Mouse (Mus musculus) ES-Bruce4 (cell line): ENCODE measurements around the gene Cyp17a1. TPM values are rescaled to one million over a fixed set of nuclear protein-coding genes. Genes with fewer than 3 reads are reported as not detected.

Source experiments
- H3K27ac ChIP-seq: 2 replicates; pipeline ENCODE4 v1.5.1; 2012; ENCODE audit warnings: low read length, inconsistent platforms; ENCODE audit not compliant: insufficient read depth
- H3K27me3 ChIP-seq: 2 replicates; pipeline ENCODE4 v1.6.1; 2012; ENCODE audit warnings: mild to moderate bottlenecking, low read length, inconsistent platforms; ENCODE audit not compliant: control insufficient read depth, poor library complexity, insufficient read depth, severe bottlenecking
- H3K36me3 ChIP-seq: 2 replicates; pipeline ENCODE4 v1.6.1; 2012; ENCODE audit warnings: inconsistent platforms, mild to moderate bottlenecking, low read length, moderate library complexity; ENCODE audit not compliant: control insufficient read depth, poor library complexity, insufficient read depth, severe bottlenecking
- H3K4me1 ChIP-seq: one replicate; pipeline ENCODE4 v1.8.1; 2011; ENCODE audit warnings: low read length; ENCODE audit not compliant: control insufficient read depth, insufficient read depth
- H3K4me3 ChIP-seq: 2 replicates; pipeline ENCODE4 v1.5.1; 2011; ENCODE audit warnings: low read depth, mild to moderate bottlenecking, low read length
- H3K9ac ChIP-seq: 2 replicates; pipeline ENCODE4 v1.6.1; 2012; ENCODE audit warnings: low read depth, mild to moderate bottlenecking, inconsistent platforms; ENCODE audit not compliant: poor library complexity, severe bottlenecking
- H3K9me3 ChIP-seq: replicated peaks from 2 replicates; pipeline ENCODE4 v1.6.1; 2012; ENCODE audit warnings: mild to moderate bottlenecking, low read length, inconsistent platforms; ENCODE audit not compliant: control insufficient read depth, poor library complexity, insufficient read depth, severe bottlenecking
- CTCF ChIP-seq: IDR thresholded peaks from one replicate; pipeline ENCODE4 v1.8.1; 2011; ENCODE audit warnings: low read depth, low read length
- EP300 ChIP-seq: IDR thresholded peaks from 2 replicates; pipeline ENCODE4 v1.6.1; 2011; ENCODE audit warnings: low read depth, low read length; ENCODE audit not compliant: insufficient read depth
- POLR2A ChIP-seq: IDR thresholded peaks from one replicate; pipeline ENCODE4 v1.8.1; 2011; ENCODE audit warnings: low read length; ENCODE audit not compliant: insufficient read depth
- polyA plus RNA-seq: library from polyadenylated mRNA; stranded (reverse); fragments of >200 nt; gene quantifications from 2 replicates; pipeline ENCODE4 v1.2.4, GENCODE M21; 2011; ENCODE audit warnings: low read depth; ENCODE audit not compliant: missing spikeins, insufficient read depth, insufficient read length

Cyp17a1 gene
- polyA plus RNA-seq, 1 experiment = not detected

DNA sequence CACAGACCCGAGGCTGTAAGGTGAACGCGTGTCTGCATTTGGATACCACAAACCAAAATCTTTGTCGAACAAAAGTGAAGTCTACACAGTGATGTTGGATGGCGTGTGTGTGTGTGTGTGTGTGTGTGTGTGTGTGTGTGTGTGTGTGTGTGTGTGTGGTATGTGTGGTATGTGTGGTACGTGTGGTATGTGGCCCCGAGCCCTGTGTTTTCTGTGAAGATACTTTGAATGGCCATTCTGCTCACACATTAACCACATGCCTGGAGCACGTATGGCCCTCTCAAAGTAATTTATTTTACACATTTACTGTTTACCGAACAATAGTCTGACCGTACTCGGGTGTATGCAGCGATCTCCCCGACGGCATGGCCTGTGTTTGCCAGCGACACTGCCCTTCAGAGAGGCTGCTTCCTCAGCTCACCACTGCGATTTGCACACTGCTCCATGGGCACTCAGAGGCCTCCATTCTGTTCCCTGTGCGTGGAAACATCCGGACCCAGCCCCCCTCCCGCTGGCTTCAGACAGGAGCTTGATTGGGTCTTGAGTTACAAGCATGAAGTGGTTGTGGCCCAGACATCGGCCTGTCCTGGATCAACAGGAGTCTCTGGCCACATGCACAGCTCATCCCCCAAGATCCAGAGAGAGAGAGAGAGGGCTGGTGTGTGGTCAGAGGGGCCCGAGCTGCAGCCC is 16.7 kb downstream of the Cyp17a1 start:
- Histone ChIP-seq H3K36me3 (0 out of 2 replicates have a peak, but pooled peaks cover 3% of the 10 kb centered on the region), H3K9me3 (no peaks in the 10 kb centered on the region), H3K9ac (no peak overlapping the region), H3K4me1 (no peaks in the 10 kb centered on the region), H3K27ac (no peak overlapping the region), H3K4me3 (no peak overlapping the region), H3K27me3 (no peaks in the 10 kb centered on the region)
- TF ChIP-seq EP300 = no peak
- no peak for TF ChIP-seq CTCF
- TF ChIP-seq POLR2A = no peak

DNA sequence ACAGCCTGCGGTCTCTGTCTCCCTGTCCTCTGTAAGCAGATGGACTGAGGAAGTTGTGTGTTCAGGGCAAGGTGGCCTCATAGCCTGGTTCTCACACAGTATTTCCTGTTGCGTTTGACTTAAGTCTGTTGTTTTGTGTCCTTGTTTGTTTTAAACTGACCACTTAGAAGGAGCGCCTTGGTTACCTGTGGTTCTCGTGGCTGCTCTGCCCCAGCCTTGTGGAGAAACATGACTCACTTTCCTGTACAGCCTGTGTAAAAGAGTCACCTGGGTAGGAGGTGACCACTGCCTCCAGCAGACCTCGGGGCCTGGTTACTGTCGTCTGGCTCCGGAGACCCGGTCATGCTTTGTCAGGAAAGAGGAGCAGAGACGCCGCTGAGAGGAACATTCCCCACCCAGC is 17.3 kb downstream of the Cyp17a1 start:
- H3K27me3 ChIP-seq = no peaks in the 10 kb centered on the region
- no peak overlapping the region for H3K4me3 ChIP-seq
- H3K36me3 ChIP-seq = 0 out of 2 replicates have a peak, but pooled peaks cover 3% of the 10 kb centered on the region
- H3K27ac ChIP-seq = no peak overlapping the region
- H3K4me1 ChIP-seq = no peaks in the 10 kb centered on the region
- TF ChIP-seq EP300 (no peak), POLR2A (no peak), CTCF (no peak)
- H3K9ac ChIP-seq = no peak overlapping the region
- H3K9me3 ChIP-seq = no peaks in the 10 kb centered on the region

DNA sequence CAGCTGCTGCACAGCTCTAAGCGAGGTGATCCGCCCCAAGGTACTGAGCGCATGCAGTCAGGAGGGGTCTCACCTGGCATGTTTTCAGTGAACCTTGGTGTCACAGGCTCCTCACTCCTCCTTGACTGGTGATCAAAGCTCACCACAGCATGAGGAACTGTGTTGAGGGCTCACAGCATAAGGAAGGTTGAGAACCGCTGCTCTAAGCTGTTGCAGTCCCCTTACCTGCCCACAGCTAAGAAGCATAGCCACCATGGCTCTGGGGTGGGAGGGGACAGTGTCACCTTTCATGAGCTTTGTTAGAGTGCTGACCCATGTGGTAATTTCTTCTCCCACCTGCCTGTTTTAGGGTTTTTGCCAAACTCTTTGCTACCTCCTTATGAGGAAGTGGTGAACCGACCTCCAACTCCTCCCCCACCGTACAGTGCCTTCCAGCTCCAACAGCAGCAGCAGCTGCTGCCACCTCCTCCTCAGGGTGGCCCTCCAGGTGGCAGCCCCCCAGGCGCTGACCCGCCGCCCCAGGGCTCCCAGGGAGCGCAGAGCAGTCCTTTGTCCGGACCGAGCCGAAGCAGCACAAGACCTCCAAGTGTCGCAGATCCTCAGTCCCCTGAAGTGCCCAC is 19.2 kb downstream of the Cyp17a1 start:
- Histone ChIP-seq H3K36me3 (0 out of 2 replicates have a peak, but pooled peaks cover 3% of the 10 kb centered on the region), H3K4me1 (no peaks in the 10 kb centered on the region), H3K27me3 (no peaks in the 10 kb centered on the region), H3K4me3 (no peak overlapping the region), H3K27ac (no peak overlapping the region), H3K9ac (no peak overlapping the region), H3K9me3 (no peaks in the 10 kb centered on the region)
- TF ChIP-seq POLR2A = no peak
- no peak for TF ChIP-seq CTCF
- TF ChIP-seq EP300 = no peak

DNA sequence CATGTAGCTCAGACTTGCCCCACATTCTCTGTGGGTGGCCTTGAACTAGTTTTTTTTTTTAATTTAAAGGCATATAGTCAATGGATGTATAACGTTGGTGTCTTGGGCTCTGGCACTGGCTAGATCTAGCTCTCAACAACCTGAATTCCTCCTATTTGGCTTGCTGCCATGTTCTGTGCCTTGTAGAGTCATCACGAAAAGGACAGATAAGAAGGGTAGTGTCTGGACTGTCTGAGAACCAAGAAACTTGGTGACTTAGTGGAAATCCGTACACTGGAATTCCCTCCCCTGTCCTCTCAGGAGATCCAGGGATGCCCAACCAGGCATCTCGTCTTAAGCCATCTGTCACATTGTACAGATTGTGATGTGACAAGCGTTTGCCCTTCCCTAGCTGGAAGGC is 19.8 kb downstream of the Cyp17a1 start:
- H3K36me3 ChIP-seq = 0 out of 2 replicates have a peak, but pooled peaks cover 3% of the 10 kb centered on the region
- H3K9ac ChIP-seq = no peak overlapping the region
- H3K27ac ChIP-seq = no peak overlapping the region
- H3K27me3 ChIP-seq = no peaks in the 10 kb centered on the region
- no peak overlapping the region for H3K4me3 ChIP-seq
- H3K4me1 ChIP-seq = no peaks in the 10 kb centered on the region
- no peaks in the 10 kb centered on the region for H3K9me3 ChIP-seq
- TF ChIP-seq CTCF (no peak), EP300 (no peak), POLR2A (no peak)

DNA sequence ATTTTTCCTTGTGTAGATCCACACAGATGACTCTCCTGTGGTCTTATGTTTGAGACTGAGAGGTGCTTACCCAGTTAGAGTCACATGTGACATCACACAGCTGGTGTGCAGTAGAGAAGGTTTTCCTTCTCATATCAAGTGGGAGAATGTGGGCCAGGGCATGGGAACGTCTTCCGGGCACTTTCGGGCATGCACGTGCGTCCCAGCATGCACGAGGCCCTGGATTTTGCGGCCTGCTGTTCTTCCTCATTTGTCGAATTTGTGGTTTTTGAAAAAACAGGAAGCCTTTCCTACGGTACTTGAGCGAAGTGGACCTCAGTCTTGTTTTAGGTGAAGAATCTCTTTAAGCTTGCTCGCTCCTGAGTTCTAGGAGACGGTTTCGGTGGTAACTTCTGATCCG is 24.4 kb downstream of the Cyp17a1 start:
- Histone ChIP-seq H3K4me1 (peaks cover 5% of the 10 kb centered on the region), H3K36me3 (no peaks in the 10 kb centered on the region), H3K27me3 (no peaks in the 10 kb centered on the region), H3K4me3 (no peak overlapping the region), H3K27ac (no peak overlapping the region), H3K9ac (no peak overlapping the region), H3K9me3 (no peaks in the 10 kb centered on the region)
- no peak for TF ChIP-seq EP300
- no peak for TF ChIP-seq POLR2A

DNA sequence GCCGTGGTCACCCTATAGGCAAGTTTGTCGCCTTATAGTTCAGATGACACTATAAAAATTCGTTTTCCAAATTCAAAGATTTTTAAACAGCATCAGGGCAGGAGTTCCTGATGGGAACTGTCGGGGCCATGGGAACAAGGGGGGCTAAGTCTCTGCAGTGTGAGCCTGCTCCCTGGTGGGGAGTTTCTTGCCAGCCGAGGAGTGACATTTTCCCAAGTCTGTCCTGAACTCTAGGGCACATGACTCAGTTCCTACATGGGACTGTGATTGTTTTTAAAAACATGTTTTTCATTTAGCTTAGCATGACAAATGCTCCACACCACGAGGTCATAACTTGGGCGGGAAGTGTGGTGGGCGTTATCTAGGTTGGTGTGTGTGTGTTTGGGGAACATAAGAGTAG is 25.1 kb downstream of the Cyp17a1 start:
- no peak overlapping the region for H3K9ac ChIP-seq
- H3K4me3 ChIP-seq = no peak overlapping the region
- no peaks in the 10 kb centered on the region for H3K9me3 ChIP-seq
- TF ChIP-seq CTCF (no peak), EP300 (no peak), POLR2A (no peak)
- H3K36me3 ChIP-seq = no peaks in the 10 kb centered on the region
- no peak overlapping the region for H3K27ac ChIP-seq
- peaks cover 5% of the 10 kb centered on the region for H3K4me1 ChIP-seq
- no peaks in the 10 kb centered on the region for H3K27me3 ChIP-seq
